Mouse (Mus musculus) lung, embryonic 14.5 days (tissue): ENCODE results near the gene Snx1. TPM values are rescaled to one million over a fixed set of nuclear protein-coding genes. Genes with fewer than 3 reads are reported as not detected.

Source experiments
- ATAC-seq: fragments of 200-750 bp; cut with Nextera tagmentation; 2 replicates; pipeline ENCODE4 v1.8.0; 2017; ENCODE audit warnings: mild to moderate bottlenecking, moderate TSS enrichment, moderate library complexity; ENCODE audit not compliant: insufficient read depth
- DNase-seq: peaks from one replicate; pipeline ENCODE4 v3.0.0-alpha.2; 2015
- H3K27ac ChIP-seq: fragments of 300-500 bp; sonication (generic); 2 replicates; pipeline ENCODE4 v1.5.1; 2014; ENCODE audit warnings: low read depth, mild to moderate bottlenecking, moderate library complexity
- H3K27me3 ChIP-seq: fragments of 300-500 bp; sonication (generic); 2 replicates; pipeline ENCODE4 v1.6.1; 2014; ENCODE audit warnings: low read length, control low read depth; ENCODE audit not compliant: insufficient read depth
- H3K36me3 ChIP-seq: fragments of 300-500 bp; sonication (generic); 2 replicates; pipeline ENCODE4 v1.6.1; 2014; ENCODE audit warnings: control low read depth; ENCODE audit not compliant: insufficient read depth
- H3K4me1 ChIP-seq: fragments of 300-500 bp; sonication (generic); 2 replicates; pipeline ENCODE4 v1.6.1; 2014; ENCODE audit warnings: antibody characterized with exemption, control low read depth; ENCODE audit not compliant: insufficient read depth
- H3K4me2 ChIP-seq: fragments of 300-500 bp; sonication (generic); 2 replicates; pipeline ENCODE4 v1.6.1; 2014; ENCODE audit warnings: mild to moderate bottlenecking
- H3K4me3 ChIP-seq: fragments of 300-500 bp; sonication (generic); 2 replicates; pipeline ENCODE4 v1.5.1; 2014; ENCODE audit warnings: low read depth, low read length
- H3K9ac ChIP-seq: fragments of 300-500 bp; sonication (generic); 2 replicates; pipeline ENCODE4 v1.6.1; 2014
- H3K9me3 ChIP-seq: fragments of 300-500 bp; sonication (generic); 2 replicates; pipeline ENCODE4 v1.6.1; 2016; ENCODE audit warnings: low read depth, low read length, control low read depth
- CTCF ChIP-seq: IDR thresholded peaks from 2 replicates; pipeline ENCODE4 v1.5.1; 2016; ENCODE audit warnings: antibody characterized with exemption, low read depth
- WGBS: fragments of 180-500 bp; shearing (Covaris S2); extraction: QIAGEN DNeasy Blood & Tissue Kit; methylation state at CpG from one replicate; pipeline ENCODE4 v1.1.7; 2014; 5-methylcytosine and 5-hydroxymethylcytosine counted together
- polyA plus RNA-seq: library from polyadenylated mRNA; unstranded; fragments of >200 nt; fragmentation: Nextera tagmentation; extraction: Ambion mirVana; gene quantifications from 2 replicates; pipeline ENCODE4 v1.2.1, GENCODE M21; 2014

Snx1 gene
- polyA plus RNA-seq, 1 experiment from 2014 or later: 116 TPM

DNA sequence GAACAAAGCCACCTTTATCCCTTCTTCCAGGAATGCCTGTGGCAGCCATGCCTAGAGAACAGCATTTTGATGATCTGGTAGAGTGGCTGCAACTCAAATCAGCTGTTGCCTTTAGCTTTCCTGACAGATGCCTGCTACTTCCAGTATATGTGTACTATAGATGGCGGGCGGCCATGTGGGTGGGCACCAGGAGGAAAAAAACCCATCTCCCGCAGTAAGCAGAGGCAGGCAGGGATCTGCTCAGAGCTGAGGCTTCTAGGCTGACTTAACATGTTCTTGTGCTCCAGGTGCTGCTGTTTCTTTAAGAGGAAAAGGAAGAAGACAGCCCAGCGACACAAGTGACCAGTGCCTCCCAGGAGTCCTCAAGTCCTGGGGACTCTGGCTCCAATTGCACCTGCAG lies 87.1 kb downstream of the Snx1 start:
- H3K27ac ChIP-seq: no peak overlapping the region
- no peak overlapping the region for H3K4me3 ChIP-seq
- H3K9me3 ChIP-seq: no peaks in the 10 kb centered on the region
- H3K4me1 ChIP-seq: no peaks in the 10 kb centered on the region
- TF ChIP-seq CTCF: no peak
- peaks cover 31% of the 10 kb centered on the region; the same call in 1 of the 2 replicates for H3K36me3 ChIP-seq
- 88% methylated on average over 4 of the region's 4 CpGs for WGBS
- no peaks in the 10 kb centered on the region for H3K27me3 ChIP-seq
- DNase-seq: no peak
- no peak overlapping the region for H3K9ac ChIP-seq
- ATAC-seq: no peak
- no peak overlapping the region for H3K4me2 ChIP-seq

DNA sequence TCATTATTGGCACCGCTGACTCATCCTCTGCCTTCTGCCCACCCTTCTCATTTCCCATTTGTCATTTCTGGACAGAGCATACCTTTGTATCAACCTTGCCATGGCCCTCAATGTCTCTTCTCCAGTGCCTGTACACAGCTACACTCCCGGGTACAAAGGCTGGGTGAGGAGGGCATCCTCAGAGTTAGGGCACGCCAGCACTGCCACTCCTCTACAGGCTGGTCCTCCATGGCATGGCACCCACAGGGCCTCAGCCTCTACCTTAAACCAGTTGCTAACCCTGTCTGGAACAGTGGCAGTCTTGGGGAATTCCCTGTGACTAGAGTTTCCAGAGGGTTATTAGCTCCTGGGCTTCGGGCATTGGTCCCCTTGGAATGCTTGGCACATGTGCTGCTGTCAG lies 87.8 kb downstream of the Snx1 start:
- H3K27ac ChIP-seq: no peak overlapping the region
- H3K4me2 ChIP-seq: no peak overlapping the region
- H3K4me1 ChIP-seq: no peaks in the 10 kb centered on the region
- H3K27me3 ChIP-seq: no peaks in the 10 kb centered on the region
- H3K9me3 ChIP-seq: no peaks in the 10 kb centered on the region
- TF ChIP-seq CTCF: no peak
- 87% methylated on average over 4 of the region's 4 CpGs for WGBS
- no peak for ATAC-seq
- no peak overlapping the region for H3K4me3 ChIP-seq
- H3K36me3 ChIP-seq: peaks cover 32% of the 10 kb centered on the region; the same call in 1 of the 2 replicates
- no peak for DNase-seq
- H3K9ac ChIP-seq: no peak overlapping the region

Other genes starting within 250 kb of the Snx1 start
- 259 and 263 TPM in 2 replicates for gene Pclaf, start 236.3 kb downstream of the Snx1 start, polyA plus RNA-seq
- gene Trip4, start 217.8 kb downstream of the Snx1 start, polyA plus RNA-seq: 32.5 and 34.0 TPM in 2 replicates
- gene Csnk1g1, start 217.7 kb downstream of the Snx1 start, polyA plus RNA-seq: 19.2 and 19.5 TPM in 2 replicates
- 654 and 655 TPM in 2 replicates for gene Ppib, start 66.4 kb downstream of the Snx1 start, polyA plus RNA-seq
- 11.0 and 11.1 TPM in 2 replicates for gene Snx22, start 56.9 kb downstream of the Snx1 start, polyA plus RNA-seq
- 145 and 151 TPM in 2 replicates for gene Ciao2a, start within 50 bp of the Snx1 start, polyA plus RNA-seq
- gene Dapk2, start 31.6 kb upstream of the Snx1 start, polyA plus RNA-seq: 5.9 and 7.6 TPM in 2 replicates
- gene Herc1, start 223.9 kb upstream of the Snx1 start, polyA plus RNA-seq: 25.3 and 25.9 TPM in 2 replicates